Mouse (Mus musculus) ES-E14 (cell line): ENCODE results near the gene Gdpgp1.

Experiments
- HCFC1 ChIP-seq: IDR thresholded peaks from 2 replicates; pipeline ENCODE4 v1.6.1; 2012; ENCODE audit warnings: low read length, inconsistent platforms, borderline replicate concordance; ENCODE audit not compliant: insufficient read depth
- MAFK ChIP-seq: IDR thresholded peaks from 2 replicates; pipeline ENCODE4 v1.6.1; 2014; ENCODE audit warnings: mild to moderate bottlenecking, low read depth, low read length, inconsistent platforms; ENCODE audit not compliant: insufficient read depth
- ZC3H11A ChIP-seq: IDR thresholded peaks from 2 replicates; pipeline ENCODE4 v1.6.1; 2012; ENCODE audit warnings: low read depth, mild to moderate bottlenecking, inconsistent platforms, low read length, borderline replicate concordance
- ZNF384 ChIP-seq: IDR thresholded peaks from 2 replicates; pipeline ENCODE4 v1.6.1; 2012; ENCODE audit warnings: low read depth, low read length, inconsistent platforms

- TF ChIP-seq MAFK, result no peak
- TF ChIP-seq HCFC1, result no peak
- TF ChIP-seq ZNF384, result no peak
- TF ChIP-seq ZC3H11A, result no peak
Observed at GRCm38 (mm10) chr7:80189147-80189933, 43.3 kb upstream of the Gdpgp1 start.
